Mouse (Mus musculus) gastrocnemius, postnatal 25 days (tissue): ENCODE data around the gene Gm45716. TPM values are rescaled to one million over a fixed set of nuclear protein-coding genes. Genes with fewer than 3 reads are reported as not detected.
A peak's percentile ranks its signal among the peaks of the same experiment; 100 is the strongest.

ENCODE experiments used
- DNase-seq: peaks from one replicate; pipeline ENCODE4 v3.0.0; 2022
- long read RNA-seq, 2 experiments: library from polyadenylated mRNA; stranded (forward); transcript quantifications; one replicate each; pipeline ENCODE4 v2.0.0; 2021
- total RNA-seq, 2 experiments: library from RNA; stranded (reverse); gene quantifications; 1 replicate in 1 of 2; 2 replicates in 1 of 2; pipeline ENCODE4 v1.2.3; 2021

Gene Gm45716
- 1 to 10 TPM; 1.6 to 2.9 TPM for total RNA-seq
- long read RNA-seq, experiment 1, partial matches to known transcripts = 12 of 12 reads
- long read RNA-seq, experiment 1, other reads (novel, unspliced or antisense) = 0 of 12 reads
- long read RNA-seq, experiment 2, partial matches to known transcripts = 3 of 3 reads
- long read RNA-seq, experiment 2, other reads (novel, unspliced or antisense) = 0 of 3 reads

DNA sequence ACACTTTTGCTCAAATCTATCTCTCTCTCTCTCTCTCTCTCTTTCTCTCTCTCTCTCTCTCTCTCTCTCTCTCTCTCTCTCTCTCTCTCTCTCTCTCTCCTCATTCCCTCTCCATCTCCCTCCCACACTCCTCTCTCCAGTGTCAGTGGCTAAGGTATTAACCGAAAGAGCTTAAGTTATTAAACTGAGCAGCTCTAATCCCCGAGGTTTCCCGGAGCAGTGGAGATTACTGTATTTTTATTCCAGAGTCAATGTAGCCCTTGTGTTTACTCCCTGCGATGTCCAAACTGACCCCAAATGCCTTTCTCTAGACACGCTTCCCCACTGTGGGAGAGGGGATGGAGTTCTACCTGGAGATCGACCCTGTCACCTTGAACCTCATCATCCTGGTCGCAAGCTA, at the start of gene Gm45716:
Gene Gm45716, plus strand, starts transcription at position 243 of the 400 bp plus-strand sequence.
- DNase-seq = no peak

DNA sequence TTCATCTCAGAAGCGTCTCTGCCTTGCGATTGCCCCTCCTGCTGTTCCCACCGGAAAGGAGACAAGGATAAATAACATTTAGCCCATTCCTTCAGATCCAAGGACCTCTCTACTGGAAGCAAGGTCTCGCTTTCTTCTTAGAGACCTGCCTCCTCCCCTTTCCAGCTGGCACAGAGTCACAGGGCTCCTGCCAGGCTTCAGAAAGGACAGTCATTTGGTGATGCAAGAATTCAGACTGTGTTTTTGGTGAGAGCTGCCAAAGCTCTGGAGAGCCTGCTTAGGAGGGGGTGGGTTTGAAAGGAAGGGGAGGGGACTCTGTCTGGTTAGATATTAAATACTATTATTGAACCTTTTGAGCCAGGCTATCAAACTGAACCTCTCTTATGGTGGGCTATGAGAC, 45.1 kb upstream of the Gm45716 start:
- peak; percentile 80 for DNase-seq

DNA sequence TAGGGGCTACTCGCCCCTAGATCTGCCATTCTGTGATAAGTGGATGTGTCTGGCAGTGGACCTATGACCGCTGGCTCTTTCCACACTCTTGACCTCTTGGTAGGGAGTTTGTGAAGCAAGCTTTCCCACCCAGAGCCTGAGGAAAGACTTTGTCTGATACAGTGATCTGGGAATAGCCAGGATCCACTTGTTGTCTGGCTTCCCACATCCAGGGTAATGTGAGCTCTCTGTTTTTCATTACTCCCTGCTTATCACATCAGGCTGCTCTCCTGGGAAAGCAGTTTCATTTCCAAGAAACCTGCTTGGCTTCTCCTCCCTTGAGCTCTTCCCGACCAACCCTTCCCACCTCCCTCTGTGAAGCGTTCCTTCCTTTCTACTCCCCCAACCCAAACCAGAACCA, 44.5 kb upstream of the Gm45716 start:
- peak; percentile 41 for DNase-seq

DNA sequence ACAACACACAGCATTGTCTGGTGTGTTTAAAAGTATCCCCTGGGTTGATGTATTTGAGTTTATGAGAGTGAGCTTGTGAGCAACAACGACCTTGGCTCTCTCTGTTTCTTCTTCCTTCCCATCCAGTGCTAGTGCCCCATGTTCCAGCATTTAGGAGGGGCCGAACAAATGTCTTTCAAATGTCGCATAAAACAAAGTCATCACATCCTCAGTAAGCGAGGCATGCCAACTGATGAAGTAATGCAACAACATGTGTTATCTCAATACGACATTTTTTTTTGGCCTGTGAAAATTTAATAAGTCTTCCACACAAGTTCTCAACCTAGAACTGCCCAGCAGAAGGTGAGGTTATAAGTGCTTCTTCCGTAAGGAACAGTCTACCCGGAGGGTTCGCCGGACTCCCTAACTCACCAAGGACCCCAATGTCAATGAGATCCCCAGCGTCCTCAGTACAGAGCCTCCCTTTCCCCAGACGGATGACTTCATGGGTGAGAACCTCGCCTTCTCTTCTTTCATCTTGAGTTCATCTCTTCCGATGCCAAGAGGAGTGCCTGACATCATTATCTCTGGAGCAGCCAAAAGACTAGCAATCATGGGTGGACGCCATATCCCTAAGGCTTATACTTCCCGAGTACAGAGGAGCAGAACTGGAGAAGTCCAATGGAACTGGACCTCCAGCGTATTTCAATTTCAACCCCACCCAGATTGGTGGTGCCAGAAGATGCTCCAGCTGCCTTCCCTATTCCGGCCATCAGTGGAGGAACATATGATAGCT, 41.2 kb upstream of the Gm45716 start:
- peak; percentile 64 for DNase-seq

DNA sequence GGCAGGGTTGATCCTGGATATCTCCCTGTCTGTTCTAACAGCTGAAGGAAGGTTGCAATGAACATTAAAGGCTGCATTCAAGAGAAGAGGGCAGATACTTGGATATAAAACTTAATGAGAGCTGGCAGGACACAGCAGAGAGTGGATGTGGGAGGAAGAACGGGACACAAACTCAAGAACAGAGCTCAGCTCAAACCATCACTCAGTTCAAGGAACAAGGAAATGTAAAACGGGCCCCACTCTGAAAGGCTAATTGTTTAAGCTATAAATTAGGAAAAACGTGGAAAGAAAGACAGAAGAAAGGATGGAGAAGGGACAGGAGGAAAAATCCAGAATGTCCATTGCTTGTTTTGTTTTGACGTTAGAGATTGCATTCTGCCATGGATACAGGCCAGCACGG, 32.4 kb upstream of the Gm45716 start:
- no peak for DNase-seq

DNA sequence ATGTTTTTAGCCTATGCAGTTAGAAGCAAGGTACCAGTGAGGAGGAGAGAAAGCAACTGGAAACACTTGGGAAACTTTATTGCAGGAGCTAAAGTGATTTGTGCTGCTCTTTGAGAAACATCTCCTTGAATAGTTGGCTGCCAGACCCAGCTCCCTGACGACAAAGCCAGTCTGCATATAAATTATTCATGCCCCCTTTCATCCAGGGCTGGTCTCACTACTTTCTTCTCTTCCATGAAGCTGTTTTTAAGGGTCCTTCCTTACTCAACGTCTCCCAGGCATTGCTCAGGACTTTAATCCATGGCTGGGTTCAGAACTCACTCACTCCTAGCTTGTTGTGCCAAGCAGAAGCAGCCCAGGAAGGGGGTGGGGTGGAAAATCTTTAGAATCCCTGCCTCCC, 32.0 kb upstream of the Gm45716 start:
- no peak for DNase-seq

DNA sequence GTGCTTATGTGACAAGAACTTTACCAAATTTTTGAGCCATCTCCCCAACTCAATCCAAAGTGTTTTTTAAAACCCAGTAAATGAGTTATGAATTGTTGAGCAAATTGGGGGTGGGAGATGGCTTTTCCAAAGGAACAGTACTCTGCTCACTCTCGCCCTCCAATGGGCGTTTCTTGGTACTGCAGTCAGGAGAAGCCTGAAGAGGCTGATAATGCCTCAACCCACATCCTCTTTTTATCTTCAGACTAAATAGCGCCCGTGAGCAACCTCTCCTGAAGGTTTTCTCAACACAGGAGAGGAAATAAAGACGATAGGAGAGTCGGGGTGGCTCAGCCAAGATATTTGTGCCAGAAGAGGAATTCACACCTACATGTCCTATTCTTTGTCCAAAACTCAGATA, 19.7 kb upstream of the Gm45716 start:
- no peak for DNase-seq

DNA sequence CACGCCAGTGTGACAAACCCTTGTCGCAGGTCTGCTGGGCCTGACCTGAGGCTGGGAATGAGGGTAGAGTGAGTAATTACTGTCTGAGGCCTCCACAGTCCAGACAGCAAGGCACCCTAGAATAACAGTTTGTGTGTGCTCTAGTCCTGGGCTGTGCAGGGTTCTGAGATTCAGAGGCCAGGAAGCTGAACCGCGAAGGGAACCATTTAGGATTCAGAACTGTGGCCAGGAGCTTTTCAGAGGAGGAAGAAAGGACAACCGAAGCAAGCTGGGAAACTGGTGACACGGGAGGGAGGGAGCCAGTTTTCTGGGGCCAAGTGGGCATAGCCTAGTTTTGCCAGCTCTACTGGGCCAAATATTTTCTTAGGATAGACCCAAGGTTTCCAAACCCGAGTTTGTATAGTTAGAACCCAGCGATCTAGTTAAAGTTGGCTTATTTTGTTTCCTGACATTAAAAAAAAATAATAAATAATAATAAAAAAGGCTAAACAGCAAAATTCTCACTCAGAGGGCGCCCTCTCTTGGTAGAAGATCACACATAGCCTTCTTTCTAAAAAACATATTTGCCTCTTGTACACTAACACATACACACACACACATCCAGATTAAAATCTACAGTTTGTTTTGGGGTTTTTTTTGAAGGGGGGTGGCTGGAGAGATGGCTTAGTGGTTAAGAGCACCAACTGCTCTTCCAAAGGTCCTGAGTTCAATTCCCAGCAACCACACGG, 19.0 kb upstream of the Gm45716 start:
- no peak for DNase-seq

DNA sequence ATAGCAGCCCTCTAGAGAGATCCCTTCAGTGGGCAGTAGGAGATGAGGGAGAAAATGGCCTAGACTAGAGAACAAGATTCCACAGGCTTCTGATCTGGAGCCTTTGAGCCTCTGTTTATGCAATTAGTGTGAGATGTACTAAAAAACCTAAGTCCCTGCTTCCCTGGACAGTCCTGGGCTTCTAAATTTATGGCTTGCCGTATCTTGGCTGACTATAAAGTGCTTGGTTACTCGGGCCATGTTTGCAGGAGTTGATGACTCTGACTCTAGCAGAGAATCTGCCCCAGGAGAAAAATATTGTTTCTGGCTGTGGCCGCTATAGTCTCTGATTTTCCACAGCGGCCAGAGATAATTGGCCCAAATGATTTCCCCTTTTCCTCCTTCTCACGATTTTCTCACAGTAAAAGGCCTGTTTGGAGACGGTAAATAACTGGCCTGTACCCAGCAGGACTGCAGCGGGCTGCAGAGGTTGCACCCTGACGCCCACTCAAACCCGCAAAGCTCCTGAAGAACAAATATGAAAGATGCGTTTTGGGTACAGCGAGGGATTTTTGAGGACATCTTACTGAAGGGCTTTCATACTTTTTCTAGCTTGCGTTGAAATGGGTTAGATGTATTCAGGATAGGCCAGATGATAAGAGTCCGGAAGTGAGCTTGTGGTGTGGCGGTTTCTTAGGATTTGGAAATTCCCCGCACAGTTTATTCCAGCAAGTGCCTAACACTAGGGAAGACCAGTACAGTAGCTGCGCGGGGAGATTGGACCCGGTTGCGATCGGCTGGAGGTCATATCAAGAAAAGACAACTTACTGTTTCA, 18.1 kb upstream of the Gm45716 start:
- peak; percentile 37 for DNase-seq

DNA sequence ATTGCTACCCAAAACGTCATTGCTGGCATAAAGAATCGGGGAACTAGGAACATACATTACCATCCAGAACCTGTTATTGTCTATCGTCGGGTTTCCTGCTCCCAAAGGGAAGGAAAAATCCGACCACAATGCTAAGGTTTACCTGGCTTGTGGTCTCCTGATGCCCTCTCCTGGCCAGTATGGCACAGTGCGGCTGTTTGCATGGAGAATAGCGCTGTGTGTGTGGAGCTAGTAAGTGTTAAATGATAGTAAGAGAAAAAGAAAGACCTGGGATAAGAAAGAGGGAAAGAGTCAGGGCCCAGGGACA, 17.5 kb upstream of the Gm45716 start:
- DNase-seq = peak; percentile 24

DNA sequence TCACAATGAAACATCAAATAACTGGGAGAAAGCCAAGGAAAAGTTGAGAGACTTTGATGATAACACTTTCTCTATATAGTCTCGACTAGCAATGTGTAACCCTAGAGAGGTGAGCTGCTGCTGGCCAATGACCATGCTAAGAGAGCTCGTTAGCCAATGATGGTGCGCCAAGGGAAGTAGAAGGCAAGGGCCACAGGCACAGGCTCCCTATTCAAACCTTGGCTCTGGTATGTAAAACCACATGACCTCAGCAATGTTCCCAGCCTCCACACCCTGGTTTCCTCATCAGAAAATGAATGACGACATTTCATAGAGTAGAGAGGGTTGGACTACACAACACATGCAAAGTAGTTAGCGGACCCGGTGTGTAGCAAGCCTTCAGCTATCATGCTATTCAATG, 15.2 kb upstream of the Gm45716 start:
- no peak for DNase-seq

DNA sequence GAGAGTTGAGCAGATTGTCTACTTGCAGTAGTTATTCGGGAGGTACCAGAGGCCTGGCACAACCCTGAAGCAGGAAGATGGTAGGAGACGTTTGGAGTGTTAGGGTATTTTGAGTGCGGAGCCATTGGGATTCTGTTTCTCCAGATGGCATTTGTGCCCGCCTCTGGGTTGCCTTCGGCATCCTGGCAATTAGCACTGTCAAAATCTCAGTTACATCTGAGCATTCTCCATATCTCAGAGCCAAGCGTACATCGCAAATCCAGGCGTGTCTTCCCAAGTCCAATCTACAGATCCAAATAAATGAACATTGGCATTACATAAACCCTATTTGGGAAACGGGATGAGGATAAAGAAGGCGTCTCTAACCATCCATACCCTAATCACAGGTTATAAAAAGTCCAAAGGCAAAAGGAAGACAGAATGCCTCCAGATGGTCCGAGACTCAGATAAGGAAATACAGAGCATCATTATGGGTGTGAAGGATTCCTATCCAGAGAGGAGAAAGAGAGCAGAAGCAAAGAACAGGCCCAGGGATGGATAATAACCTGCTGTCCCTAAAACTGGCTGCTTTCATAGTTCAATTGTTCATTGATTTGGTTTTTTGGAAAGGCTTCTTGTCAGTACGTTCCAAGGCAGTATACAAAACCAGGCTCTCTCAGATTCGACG, 11.7 kb upstream of the Gm45716 start:
- DNase-seq = no peak

DNA sequence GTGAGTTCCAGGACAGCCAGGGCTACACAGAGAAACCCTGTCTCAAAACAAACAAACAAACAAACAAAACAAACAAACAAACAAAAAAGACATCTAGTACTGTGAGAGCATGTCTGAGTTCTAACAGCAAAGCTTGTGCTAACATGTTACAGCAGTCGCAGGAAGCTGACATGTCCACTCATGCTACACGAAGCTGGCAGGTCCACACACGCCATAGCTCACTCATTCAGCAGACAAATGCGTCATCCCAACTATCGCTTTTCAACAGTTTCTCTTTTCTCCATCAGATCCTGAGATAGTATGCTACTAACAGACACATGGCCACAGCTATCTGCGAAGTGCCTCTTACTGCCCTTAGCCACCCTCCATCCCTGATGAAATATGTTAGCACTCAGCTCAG, 10.1 kb upstream of the Gm45716 start:
- DNase-seq = no peak

DNA sequence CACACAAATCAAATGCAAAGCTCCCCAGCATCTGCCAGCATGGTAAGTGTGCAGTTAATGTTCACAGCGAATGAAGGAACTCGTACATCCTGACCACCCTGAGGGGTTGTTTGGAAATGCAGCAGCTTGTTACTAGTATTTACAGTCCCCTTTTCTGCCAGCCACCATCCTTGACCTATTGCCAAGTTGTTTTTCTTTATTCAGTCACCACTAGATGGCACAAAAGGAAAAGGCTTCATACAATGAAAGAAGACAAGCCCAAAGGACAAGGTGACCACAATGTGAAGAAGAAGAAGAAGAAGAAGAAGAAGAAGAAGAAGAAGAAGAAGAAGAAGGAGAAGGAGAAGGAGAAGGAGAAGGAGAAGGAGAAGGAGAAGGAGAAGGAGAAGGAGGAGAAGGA, 4.1 kb upstream of the Gm45716 start:
- no peak for DNase-seq

DNA sequence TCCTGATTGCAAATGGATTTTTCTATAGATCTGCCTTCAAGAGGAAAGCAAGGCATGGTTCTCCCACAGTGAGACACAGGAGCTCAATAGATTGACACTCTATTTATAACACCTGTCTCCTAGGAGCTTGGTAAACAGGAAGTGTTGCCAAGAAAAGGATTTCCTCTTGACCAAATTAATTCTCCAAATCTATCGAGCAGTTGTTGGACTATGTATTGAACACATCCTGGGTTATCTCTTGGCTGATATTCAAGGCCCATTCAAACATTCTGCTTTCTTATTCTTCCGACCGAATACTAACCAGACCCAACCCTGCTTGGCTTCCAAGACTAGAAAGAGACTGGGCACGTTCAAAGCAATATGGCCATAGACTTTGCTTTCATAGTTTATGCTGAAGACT, 2.7 kb upstream of the Gm45716 start:
- DNase-seq = no peak

DNA sequence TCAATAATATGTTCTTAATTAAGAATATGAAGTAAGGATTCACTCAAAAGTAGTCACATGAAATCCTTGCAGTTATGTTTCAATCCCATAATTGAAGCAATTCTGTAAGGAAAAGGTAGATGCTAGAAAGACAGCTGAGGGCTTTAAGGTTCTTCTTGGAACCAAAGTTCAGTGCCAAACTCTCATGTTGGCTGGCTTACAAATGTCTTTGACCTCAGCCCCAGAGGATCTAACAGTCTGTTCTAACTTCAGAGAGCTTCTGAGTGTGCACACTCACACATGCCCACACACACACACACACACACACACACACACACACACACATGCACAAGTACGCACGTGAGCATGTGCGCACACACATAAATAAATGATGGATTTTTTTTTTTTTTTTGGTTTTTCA, 2.7 kb downstream of the Gm45716 start:
- no peak for DNase-seq

DNA sequence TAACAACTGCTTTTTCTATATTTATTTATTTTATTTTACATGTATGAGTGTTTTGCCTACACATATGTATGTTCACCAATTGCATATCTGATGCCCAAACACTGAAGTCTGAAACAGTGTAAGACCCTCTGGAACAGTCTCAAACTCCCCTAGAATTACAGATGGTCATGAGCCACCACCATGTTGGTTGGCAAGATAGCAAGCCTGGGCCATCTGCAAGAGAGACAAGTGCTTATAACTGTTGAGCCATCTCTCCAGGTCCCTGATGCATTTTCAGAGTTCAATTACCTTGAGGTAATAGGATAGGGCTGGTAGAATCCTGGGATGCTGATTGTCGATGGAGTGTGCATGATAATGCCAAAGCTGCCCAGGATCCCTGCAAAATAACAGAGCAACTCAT, 7.5 kb downstream of the Gm45716 start:
- DNase-seq = no peak

DNA sequence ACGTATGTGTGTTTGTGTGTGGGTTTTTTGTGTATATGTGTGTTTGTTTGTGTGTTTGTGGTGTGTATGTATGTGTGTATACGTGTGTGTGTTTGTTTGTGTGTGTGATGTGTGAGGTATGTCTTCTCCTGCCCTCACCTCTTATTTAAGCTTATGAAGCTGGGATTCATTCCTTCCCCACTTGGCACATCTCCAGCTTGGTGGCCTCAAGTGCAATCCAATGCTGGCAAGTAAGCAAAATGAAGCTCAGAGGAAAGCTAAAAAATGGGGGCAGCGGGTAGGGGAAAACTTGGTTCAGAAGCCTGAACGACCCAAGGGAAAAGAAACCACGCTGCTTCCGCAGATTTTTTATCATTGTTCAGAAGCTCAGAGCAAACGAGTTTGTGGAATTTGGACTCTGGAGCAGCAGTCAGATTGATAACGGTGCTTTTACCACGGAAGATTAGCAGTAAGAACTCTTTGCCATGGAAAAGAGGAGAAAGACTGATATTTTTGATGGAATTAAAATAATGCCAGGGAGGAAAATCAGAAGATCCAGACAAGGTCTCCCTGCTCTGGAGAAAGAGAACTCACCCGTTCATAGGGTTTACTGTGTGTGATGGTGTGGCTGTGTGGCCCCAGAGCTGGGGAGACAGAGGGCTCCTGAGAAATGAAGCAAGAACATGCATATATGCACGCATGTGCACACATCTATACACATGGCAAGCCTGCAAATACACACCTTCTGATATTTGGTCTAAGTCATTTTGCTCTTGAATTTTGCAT, 8.5 kb downstream of the Gm45716 start:
- DNase-seq = no peak

DNA sequence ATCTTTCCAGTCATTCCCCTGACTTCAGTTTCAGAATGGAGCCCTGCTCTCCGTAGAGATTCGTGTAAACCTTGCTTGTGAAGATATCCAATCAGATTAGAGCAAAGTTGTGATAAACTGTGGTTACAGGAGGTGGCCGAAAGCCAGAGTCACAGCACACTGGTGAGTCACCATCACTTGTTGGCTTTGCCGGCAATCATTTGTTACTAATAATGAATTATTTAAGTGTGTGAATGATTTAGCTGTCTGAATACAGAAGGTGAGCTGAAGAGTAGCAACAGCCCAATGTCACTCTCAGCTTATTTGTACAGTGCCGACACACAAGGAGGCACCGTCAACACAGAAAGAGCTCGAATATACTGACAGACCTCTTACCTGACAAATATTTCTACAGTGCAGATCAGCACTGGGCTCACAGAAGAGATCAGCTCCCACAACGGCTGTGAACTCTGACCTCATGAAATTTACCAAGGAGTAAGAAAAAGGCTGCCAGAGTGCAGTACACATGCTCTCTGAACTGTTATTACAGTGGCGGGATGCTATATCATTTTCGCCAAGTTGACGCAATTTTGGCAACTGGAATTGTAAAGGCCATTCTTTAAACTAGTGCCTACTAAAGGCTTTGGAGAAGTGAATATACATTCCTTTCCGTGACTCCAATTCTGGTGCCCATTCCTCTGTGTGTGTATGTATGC, 9.2 kb downstream of the Gm45716 start:
- no peak for DNase-seq

DNA sequence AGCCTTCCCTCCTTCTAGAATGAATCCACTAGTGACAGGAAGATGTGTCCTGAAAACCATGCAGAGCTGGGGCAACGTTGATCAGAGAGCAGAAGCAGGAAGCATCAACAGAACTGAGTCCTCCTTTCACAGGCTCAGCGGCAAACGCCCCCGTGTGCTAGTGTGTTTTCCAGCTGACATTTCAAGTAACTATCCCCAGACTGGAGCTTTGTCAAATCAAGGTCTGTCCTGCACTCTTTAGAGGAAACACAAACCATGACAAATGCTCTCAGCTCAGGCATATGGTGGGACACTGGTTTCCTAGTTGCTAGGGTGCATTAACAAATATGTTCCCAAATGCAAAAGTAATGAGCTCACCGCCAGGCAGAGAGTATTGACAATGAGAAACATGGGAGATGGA, 10.6 kb downstream of the Gm45716 start:
- DNase-seq = no peak

DNA sequence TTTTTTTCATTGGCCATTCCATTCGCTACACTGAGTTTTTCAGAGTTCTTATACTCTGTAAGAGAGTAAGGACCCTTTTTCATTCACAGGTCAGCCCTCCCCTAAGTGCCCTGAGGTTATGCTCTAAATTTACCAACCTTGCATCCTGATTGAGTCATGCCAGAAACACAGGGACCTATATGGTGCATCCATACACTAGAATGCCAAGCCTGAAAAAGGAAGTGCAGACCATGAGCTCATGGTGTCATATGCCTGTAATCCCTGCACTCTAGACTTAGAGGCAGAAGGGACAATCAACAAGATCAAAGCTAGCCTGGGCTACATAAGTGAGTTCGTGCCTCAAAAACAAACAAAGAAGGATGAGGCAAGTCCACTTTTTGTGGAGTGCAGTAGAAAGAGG, 13.3 kb downstream of the Gm45716 start:
- DNase-seq = no peak
